ENCODE assay signal across 1 mouse cellular context in genomic region chr15:80079129-80079668, GRCm38 (mm10).
TF ChIP-seq lines count a peak whose summit lies in the region.

No protein-coding gene starts in this region.

TF ChIP-seq in ES-E14, 5 proteins besides CTCF, POLR2A, EP300 and RAD21 (continued from another document):
- TF ChIP-seq CHD2 (IDR thresholded peaks at IDR 0.05; ENCODE audit: low read depth, low read length) (no peak), MAFK (IDR thresholded peaks at IDR 0.05; ENCODE audit: insufficient read depth, low read depth, low read length) (no peak), ZNF384 (IDR thresholded peaks at IDR 0.05; ENCODE audit: low read depth, low read length) (no peak)
